Mouse (Mus musculus) olfactory bulb, adult 2 months (tissue): Measurements from ENCODE around the gene Gtf2a2. TPM values are rescaled to one million over a fixed set of nuclear protein-coding genes. Genes with fewer than 3 reads are reported as not detected.

Experiments
- H3K27ac ChIP-seq: fragments of 200-500 bp; 2 replicates; pipeline ENCODE4 v1.5.1; 2012; ENCODE audit warnings: low read depth, low read length; ENCODE audit not compliant: insufficient read depth
- H3K4me1 ChIP-seq: fragments of 200-500 bp; 2 replicates; pipeline ENCODE4 v1.6.1; 2012; ENCODE audit warnings: low read length; ENCODE audit not compliant: control insufficient read depth, insufficient read depth
- H3K4me3 ChIP-seq: fragments of 200-500 bp; 2 replicates; pipeline ENCODE4 v1.5.1; 2012; ENCODE audit warnings: mild to moderate bottlenecking, low read depth, low read length, moderate library complexity; ENCODE audit not compliant: insufficient read depth
- CTCF ChIP-seq: fragments of 200-500 bp; IDR thresholded peaks from 2 replicates; pipeline ENCODE4 v1.5.1; 2012; ENCODE audit warnings: low read depth, mild to moderate bottlenecking, low read length, moderate library complexity; ENCODE audit not compliant: insufficient read depth
- POLR2A ChIP-seq: fragments of 200-500 bp; IDR thresholded peaks from 2 replicates; pipeline ENCODE4 v1.6.1; 2012; ENCODE audit warnings: mild to moderate bottlenecking, low read depth, low read length, moderate library complexity; ENCODE audit not compliant: insufficient read depth
- WGBS: fragments of 180-500 bp; shearing (Covaris S2); methylation state at CpG from one replicate; pipeline ENCODE4 v1.1.7; 2018; 5-methylcytosine and 5-hydroxymethylcytosine counted together
- polyA plus RNA-seq: library from polyadenylated mRNA; stranded (reverse); fragments of >200 nt; gene quantifications from 2 replicates; pipeline ENCODE4 v1.2.4, GENCODE M21; 2012; ENCODE audit warnings: low replicate concordance; ENCODE audit not compliant: missing spikeins, insufficient read depth, insufficient read length

The Gtf2a2 gene
- polyA plus RNA-seq, 1 experiment: not detected

DNA sequence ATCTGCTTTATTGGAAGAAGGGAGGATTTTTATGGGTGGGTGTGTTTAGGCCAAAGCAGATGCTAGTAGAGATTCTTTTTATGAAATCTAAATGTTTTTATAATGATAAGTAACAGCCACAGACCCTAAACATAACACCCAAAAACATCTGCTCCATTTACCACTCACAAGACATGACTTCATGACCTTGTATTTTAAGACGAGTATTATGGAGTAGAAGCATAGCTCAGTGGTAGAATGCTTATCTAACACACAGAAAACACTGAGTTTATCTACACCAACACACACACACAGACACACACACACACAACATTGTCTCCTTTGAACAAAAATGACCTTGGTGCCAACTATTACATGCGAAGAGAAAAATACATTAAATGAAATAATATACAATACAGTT, 32.5 kb downstream of the Gtf2a2 start:
- TF ChIP-seq POLR2A (no peak), CTCF (no peak)
- Histone ChIP-seq H3K4me3 (no peak overlapping the region), H3K27ac (no peak overlapping the region), H3K4me1 (no peaks in the 10 kb centered on the region)
- WGBS: 87% methylated on average over 2 of the region's 2 CpGs

DNA sequence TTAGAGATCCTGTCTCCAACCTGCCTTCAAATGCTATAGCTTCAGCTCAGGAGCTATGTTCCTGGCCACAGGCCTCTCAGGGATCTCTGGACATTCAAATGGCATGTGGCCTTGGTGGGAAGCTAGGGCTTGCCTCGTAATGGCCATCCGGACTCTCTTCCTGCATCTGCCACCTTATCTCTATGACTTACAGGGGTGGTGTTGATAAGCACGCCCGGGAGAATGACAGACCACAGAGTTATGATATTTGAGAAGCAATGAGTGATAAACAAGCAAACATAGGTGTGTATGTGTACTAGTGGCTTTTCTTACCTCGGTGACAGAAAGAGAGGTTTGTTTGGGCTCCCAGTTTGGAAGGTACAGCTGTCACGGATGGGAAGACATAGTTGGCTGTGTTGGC, 33.9 kb downstream of the Gtf2a2 start:
- WGBS: 96% methylated on average over 6 of the region's 6 CpGs
- Histone ChIP-seq H3K4me1 (no peaks in the 10 kb centered on the region), H3K4me3 (no peak overlapping the region), H3K27ac (no peak overlapping the region)
- TF ChIP-seq POLR2A (no peak), CTCF (no peak)

DNA sequence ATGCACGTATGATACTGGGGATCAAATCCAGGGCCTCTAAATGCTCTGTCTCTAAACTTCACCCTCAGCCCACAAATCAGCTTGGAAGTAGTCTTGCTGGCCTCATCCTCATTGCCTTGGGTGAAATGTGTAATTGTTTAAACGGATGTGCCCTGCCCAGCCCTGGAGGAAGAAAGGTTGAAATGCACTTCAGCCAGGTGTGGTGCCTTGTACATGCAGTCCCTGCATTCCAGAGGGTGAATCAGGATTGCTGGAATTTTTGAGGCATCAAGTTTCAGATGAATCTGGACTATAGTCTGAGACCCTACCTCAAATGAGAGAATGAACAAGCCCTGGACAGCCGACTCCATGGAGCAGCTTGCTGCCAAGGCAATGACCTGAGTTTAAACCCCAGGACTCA, 35.5 kb downstream of the Gtf2a2 start:
- Histone ChIP-seq H3K4me3 (no peak overlapping the region), H3K27ac (no peak overlapping the region), H3K4me1 (no peaks in the 10 kb centered on the region)
- WGBS: 70% methylated on average over 3 of the region's 3 CpGs
- no peak for TF ChIP-seq POLR2A
- TF ChIP-seq CTCF: no peak

DNA sequence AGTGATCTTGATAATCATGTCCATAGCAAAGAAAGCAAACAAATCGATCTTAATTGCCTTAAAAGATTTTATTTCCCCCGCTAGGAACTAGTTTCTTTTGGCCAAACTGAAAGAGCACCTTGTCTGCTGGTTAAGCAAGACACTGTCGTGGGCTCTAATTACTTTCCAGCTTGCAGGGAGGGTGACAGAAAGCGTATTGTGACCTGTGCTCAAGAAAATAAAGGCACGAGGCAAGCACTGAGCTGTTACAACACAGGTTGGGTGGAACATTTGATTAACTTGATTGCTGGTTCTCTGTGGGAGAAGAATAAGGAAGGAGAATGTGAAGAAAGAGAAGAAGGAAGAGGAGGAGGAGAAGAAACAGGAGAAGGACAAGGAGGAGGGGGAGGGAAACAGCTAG, 35.9 kb downstream of the Gtf2a2 start:
- no peaks in the 10 kb centered on the region for H3K4me1 ChIP-seq
- WGBS: 56% methylated on average over 5 of the region's 5 CpGs
- TF ChIP-seq CTCF: no peak
- no peak for TF ChIP-seq POLR2A
- H3K27ac ChIP-seq: no peak overlapping the region
- no peak overlapping the region for H3K4me3 ChIP-seq

DNA sequence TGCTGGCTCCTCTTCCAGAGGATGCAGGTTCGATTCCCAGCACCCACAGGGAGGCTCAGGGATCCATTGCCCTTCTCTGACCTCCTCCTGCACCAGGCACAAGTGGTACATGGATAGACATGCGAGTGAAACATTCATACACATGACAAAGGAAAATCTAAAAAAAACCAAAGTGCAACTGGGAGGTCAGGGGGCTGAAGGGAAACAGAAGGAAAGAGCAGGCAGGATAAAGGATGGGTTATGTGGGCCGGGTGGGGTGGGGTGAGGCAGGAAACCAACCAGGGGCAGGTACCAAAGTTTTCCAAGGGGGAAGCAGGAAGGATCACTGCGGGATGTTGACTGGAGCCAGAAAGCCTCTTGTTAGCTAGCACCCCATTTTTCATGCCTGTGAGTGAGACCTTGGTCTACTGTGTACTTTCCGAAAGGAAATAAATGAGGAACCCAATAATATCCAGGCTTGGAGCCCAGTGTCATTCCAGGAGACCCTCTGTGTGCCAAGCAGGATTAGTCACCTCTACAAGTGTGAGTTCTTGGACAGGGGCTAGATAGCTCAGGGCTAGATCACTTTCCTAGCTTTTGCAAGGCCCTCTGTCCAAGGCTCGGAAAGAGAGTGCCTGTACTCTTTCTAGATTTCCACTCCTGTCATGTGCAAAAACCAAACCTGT, 36.5 kb downstream of the Gtf2a2 start:
- H3K4me1 ChIP-seq: no peaks in the 10 kb centered on the region
- whole genome bisulfite sequencing: 69% methylated on average over 6 of the region's 6 CpGs
- TF ChIP-seq CTCF: no peak
- no peak for TF ChIP-seq POLR2A
- H3K27ac ChIP-seq: no peak overlapping the region
- H3K4me3 ChIP-seq: no peak overlapping the region

DNA sequence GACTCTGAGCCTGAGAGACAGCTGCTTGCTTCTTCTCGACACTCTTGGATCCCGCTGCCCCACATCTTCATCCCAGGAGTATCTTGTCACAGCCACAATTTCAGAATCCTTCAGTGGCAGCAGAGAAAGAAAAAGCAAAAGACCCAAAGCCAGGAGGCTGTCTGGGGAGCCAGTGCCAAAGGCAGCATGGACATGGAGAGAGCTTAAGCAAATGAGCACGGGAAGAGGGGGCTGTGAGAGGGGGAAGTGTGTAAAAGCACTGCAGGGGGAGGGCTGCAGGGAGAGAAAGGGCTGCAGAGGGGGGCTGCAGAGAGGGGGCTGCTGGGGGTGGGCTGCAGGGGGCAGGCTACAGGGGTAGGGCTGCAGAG, 37.0 kb downstream of the Gtf2a2 start:
- WGBS: 41% methylated on average over 3 of the region's 3 CpGs
- Histone ChIP-seq H3K4me1 (no peaks in the 10 kb centered on the region), H3K4me3 (no peak overlapping the region), H3K27ac (no peak overlapping the region)
- TF ChIP-seq CTCF: no peak
- TF ChIP-seq POLR2A: no peak

DNA sequence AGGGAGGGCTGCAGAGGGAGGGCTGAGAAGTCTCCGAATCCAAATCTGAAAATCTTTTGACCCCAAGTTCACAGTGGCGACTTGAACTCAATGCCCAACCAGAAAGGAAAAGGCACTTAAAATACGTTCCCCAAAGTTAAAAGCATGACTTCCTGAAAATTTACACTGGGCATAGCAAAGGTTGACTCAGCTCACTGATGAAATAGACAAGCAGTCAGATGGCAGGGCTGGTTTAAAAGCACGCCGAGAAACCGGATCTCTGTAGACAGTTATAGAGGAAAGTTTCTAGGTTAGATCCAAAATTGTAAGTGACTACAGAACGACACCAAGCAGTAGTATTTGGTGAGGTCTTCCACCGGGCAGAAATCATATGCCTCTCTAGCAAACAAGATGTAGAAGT, 37.5 kb downstream of the Gtf2a2 start:
- TF ChIP-seq POLR2A (no peak), CTCF (no peak)
- Histone ChIP-seq H3K4me1 (no peaks in the 10 kb centered on the region), H3K4me3 (no peak overlapping the region), H3K27ac (no peak overlapping the region)
- WGBS: 39% methylated on average over 8 of the region's 8 CpGs

DNA sequence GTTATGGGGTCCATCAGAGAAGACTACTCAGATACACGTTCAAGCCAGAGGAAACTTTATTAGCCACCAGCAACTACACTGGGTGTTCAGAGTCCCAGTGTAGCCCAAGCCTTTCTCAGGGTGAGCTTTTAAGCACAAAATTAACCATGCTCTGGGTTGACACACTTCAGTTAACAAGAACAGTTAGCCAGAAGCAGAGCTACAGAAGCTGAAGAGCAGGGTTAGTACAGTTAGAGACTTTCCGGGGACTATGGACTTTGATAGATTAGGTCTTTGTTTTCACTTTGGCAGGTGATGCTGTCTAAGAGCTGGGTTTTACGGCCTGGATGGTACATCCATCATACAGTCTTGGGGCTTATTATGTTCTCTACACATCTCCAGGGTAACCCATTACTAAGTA, 40.4 kb downstream of the Gtf2a2 start:
- H3K4me3 ChIP-seq: no peak overlapping the region
- TF ChIP-seq CTCF (no peak), POLR2A (no peak)
- no peaks in the 10 kb centered on the region for H3K4me1 ChIP-seq
- H3K27ac ChIP-seq: no peak overlapping the region
- WGBS: 77% methylated on average over 3 of the region's 3 CpGs

DNA sequence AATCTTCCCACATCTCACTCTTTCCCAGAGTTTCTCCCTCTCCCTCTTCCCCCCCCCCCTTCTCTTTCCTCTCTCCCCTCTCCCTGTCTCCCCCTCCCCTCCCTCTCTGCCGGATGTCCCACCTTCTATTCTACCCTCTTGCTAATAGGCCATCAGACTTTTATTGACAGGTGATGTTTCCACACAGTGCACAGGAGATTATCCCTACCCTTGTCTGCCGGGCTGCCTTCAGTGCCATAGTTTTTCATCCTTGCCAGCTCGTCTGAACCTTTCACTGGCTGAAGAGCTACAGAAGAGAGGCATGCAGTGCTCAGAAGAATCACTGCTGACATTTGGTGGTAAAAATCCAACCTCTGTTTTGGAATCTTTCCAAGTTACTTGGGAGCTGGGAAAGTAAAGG, 41.1 kb downstream of the Gtf2a2 start:
- Histone ChIP-seq H3K4me3 (no peak overlapping the region), H3K4me1 (no peaks in the 10 kb centered on the region), H3K27ac (no peak overlapping the region)
- no peak for TF ChIP-seq CTCF
- no peak for TF ChIP-seq POLR2A
- 49% methylated on average over 3 of the region's 3 CpGs for WGBS

DNA sequence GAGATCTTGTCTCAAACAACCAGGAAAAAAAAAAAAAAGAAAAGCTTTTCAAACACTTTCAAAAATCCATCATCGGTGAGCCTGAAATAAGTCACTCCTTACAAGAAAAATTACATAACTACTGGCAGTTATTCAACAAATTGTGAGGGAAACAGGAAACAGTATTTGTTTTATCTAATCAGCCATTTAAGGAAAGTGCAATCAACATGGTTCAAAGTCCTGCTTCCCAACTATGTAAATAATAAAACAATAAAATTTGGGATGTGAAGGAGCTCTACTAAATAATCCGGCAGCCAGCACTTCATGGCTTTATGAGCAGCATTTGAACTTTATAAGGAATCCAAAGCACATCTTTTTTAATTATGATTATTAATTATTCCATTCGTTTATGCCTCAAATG, 49.7 kb downstream of the Gtf2a2 start:
- no peak for TF ChIP-seq CTCF
- TF ChIP-seq POLR2A: no peak
- no peak overlapping the region for H3K4me3 ChIP-seq
- 89% methylated on average over 3 of the region's 3 CpGs for WGBS
- no peak overlapping the region for H3K27ac ChIP-seq
- no peaks in the 10 kb centered on the region for H3K4me1 ChIP-seq
